Mouse (Mus musculus) kidney, adult 2 months (tissue): ENCODE measurements around the gene Spats2l.

Experiments
- CTCF ChIP-seq: fragments of 200-500 bp; conservative IDR thresholded peaks from 2 replicates; pipeline ENCODE4 v1.5.1; 2011; ENCODE audit warnings: low read depth, mild to moderate bottlenecking, control low read depth, low read length, moderate library complexity, mixed read lengths; ENCODE audit not compliant: insufficient read depth, insufficient read length
- POLR2A ChIP-seq: fragments of 200-500 bp; IDR thresholded peaks from one replicate; pipeline ENCODE4 v1.6.1; 2011; ENCODE audit warnings: low read depth, low read length, control low read depth

GRCm38 (mm10) chr1:57901494-57901893, 127.5 kb downstream of the Spats2l start:
- no peak for TF ChIP-seq POLR2A
- no peak for TF ChIP-seq CTCF
